Mouse (Mus musculus) kidney, adult 11 months (tissue): ENCODE results near the gene Edem2.
A peak's percentile ranks its signal among the peaks of the same experiment; 100 is the strongest.
"Not testable (repeated sequence)": the region's sequence is repeated elsewhere in the genome, so short reads cannot be mapped to it uniquely, and the experiment has no call there.

Experiments used
- DNase-seq: peaks from one replicate; pipeline ENCODE4 v3.0.0; 2022

Gene Edem2

DNA sequence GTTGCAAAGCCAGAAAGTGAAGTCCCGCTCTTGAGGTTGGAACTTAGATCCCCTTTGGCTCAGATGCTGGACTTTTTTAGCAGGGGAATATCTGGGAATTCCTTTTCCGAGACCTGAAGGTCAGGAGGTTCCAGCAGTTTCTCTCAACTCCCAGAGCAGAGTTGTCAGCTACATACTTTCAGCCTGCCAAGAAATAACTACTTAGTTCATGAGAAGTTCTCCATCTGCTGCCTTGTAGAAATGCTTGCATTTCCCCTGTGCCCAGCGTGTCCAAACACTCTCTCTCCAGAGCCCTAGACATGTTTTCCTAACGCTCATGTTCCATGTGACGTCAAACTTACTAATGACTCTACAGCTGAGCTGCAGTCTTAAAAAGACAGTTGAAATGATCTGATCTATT lies 5.8 kb upstream of the Edem2 start:
- DNase-seq = no peak

DNA sequence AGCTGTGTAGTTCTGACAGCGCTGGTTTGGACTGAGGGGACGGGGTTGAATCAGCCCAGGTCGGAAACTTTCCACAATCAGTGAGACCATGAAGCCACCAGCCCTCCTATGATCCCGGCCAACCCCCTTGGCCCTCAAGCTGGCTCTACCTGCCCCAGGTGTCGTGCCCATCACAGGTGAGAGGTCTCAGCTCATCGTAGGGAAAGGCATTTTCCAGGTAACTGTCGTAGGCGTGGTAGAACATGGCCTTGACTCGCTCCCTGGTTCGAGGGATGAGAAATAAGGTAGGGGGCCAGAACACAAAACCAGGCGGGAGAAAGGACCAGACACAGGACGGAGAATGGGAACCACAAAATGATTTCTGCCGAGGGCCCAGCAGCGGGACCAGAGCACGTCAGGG lies 533 bp downstream of the Edem2 start:
- DNase-seq = no peak

DNA sequence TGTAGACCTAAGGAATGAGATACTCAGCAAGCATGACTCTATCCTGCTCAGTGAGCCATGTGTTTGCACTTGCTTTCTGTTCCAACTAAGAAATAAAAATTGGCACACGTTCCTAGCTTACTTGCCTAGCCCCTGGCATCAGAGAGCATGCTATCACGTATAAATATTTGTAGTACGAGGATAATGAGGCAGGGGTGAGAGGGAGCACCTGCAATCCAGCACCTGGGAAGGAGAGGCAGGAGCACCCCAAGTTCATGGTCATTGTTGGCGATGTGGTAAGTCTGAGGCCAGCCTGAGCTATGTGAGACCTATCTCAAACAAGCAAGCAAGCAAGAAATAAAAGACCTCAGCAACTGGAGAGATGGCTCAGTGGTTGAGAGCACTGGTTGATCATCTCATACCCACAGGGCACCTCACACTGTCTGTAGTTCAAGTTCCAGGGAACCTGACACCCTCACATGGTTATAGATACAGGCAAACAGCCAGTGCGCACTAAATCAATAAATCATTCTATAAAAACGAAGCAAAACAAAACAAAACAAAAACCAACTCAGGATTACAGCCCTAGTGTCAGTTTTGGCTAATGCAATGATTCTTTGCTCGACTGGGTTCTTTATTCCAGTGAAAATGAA lies 1.4 kb downstream of the Edem2 start:
- DNase-seq = no peak

DNA sequence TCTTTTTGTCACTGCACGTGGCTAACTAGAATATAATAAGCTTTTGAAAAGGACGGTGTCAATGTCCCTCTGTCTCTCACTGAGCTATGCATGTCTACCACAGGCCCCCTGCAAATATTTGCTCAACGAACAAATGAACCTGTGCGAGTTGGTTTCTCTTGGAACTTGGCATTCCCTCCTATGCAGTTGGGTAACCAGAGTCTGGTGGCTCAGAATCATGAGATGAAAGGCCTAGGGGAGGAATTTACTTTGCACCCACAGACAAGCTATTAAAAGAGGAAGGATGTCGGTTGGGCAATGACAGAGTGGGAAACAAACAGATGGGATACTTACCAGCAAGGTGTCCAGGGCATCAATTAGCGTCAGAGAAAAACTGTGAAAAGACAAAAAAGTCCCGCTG lies 3.0 kb downstream of the Edem2 start:
- no peak for DNase-seq

DNA sequence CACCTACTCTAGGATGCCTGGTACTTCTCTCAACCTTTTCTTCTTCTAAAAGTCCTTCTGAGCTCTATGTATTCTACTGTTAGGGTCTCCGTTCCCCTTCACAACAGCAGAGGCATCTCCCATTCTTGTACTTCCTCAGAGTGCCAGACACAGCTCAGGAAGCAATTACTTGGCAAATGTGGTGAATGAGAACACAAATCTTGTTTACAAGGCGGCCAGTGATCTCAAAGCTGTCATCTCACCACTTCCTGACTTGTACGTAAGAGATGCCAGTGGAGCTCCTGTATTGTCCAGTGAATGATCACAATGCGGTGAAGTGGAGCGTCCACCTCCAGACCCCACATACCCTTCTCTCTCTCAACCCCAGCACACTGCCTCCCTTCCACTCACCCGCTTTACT lies 4.7 kb downstream of the Edem2 start:
- no peak for DNase-seq

DNA sequence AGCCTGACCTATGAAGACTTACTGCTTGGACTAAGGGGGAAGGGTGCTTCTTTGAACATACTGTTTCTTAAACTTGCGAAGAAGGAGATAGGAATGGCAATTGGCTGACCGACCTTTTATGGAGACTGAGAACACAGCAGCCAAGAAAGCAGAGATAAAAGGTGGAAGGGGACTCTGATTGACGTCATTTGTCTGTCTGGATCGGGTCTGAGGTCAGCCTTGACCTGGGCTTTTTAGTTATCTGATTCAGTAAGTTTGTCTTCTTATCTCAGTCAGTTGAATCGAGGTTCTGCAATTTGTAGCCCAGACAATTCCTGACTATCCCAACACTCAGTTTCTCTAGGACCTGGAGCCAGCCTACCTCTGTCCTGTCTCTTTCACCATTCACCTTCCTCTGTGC lies 5.2 kb downstream of the Edem2 start:
- DNase-seq = no peak

DNA sequence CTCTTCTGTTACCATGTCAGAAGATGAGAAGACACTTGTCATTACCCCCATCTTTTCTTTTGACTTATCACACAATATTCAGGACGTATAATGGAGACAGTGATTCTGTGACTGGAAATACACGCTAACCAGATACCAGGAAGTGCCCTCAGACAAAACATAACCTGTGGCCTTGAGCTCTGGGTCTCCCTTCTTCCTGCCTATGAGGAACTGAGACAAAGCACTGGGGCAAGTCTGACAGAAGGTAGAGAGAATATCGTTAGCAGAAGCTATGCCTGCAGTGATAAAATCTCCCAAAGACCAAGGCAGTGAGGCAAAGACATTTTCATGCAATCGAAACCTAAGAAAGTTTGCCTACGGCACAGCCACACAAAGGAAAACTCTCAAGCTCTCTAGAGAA lies 8.7 kb downstream of the Edem2 start:
- no peak for DNase-seq

DNA sequence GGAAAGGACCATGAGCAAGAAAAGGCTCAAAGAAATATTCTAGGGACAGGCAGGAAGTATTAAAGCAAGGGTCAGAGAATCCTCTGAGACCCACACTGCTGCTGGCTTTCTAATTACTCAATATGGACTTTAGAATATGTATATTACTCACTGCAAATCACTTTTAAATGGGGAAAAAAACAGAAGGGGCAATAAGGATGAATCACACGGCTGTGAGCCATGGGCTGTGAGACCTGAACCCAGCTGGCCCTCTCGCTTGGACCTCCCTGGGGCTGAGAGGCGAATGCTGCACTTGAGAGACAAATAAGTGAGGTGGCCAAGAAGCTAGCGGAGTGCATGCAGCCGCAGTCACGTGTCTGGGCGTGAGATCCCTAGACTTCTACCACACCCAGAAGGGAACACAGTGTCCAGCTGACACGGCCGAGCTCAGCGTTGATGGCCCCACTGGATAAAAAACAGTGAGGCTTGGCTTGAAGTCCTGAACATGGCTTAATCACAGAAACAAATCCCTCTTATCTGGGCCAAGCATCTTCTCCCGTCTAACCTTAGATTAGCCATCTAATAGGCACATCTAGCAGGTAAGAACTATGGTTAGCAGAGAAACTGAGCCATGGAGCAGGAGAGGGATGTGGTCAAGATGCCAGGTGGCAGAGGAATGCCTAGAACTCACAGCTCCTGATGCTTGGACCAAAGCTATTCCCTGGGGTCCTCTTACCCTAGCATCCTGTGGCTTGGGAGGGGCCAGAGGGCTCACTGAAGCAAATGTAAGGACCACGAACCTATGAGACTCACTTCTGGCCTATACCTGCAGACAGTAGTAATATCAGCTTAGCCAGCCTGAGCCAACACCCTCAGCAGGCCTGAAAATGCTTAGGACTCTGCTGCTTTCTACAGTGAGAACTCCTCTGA lies 11.9 kb downstream of the Edem2 start:
- DNase-seq = no peak

DNA sequence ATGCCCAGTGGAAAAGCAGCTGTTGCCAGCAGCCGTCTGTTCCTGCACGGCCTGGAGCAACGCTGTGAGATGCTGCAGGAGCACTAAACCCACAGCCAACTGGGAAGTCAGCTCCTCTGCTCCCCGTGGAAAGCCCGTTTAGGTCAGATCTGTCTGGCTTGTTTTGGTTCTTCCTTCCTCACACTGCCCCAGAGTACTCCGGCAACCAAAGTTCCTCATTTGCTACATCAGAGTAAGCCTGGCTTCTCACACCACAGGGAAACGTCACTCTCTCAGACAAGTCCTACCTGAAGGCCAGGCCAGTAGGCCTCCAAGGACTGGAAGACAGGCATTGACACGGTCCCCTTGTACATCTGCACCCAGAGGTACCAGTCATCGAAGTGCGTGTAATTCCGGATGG lies 18.7 kb downstream of the Edem2 start:
- DNase-seq = no peak

DNA sequence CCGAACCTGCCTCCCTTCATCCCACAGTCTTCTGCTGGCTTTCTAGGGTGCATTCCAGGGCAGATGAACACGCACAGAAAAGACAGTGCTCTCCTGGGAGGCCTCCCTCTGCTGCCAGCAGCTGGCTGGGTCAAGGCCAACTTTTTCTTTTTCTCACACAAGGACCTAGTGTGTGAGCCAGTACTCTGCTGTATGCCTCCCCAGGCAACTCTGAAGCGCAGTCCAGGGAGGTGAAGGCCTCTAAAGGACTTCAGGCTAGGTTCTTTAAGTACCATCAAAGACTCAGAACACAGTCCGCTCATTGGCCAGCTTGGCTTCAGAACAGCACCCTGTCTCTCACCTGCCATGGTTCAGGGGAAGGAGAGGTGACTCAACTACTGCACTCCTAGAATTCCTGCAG lies 22.0 kb downstream of the Edem2 start:
- DNase-seq = no peak

DNA sequence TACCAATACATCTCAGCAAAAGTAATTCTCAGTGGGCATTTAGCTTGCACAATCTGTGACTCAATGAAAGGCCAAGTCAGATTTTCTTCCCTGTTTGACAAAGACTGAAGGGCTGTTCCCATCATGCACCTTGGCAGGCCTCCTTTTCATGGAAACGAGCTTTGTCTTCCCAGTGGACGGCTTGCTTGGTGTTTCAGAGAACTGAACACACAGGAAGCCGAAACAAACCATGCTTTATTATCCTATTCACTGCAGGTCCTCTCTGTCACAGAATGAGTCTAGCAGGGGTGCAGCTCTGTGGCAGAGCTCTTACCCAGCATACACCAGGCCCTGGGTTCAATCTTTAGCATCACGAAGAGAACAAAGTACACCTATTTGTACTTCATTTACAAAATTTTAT lies 25.6 kb downstream of the Edem2 start:
- DNase-seq = no peak

DNA sequence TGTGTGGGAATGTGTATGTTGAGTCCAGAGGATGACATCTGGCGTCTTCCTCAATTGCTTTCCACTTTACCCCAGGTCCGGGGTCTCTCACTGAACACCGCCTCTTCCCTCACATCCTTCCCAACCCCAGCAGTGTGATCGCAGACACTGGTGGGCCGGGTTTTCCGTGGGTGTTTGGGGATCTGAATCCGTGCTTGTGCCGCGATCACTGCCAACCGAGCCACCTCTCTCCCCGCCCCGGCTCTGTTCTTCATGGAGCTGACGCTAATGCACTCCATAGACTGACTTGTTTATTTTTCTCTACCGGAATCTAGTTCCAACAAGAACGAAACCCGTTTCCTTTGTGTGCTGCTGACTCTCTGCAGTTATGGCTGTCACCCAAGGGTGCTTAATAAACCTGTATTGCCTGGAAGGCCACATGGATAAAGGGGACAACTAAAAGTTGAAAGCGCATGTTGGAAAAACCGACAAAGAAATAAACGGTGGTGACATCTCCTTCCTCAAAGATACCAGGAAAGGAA lies 27.8 kb downstream of the Edem2 start:
- DNase-seq = no peak

DNA sequence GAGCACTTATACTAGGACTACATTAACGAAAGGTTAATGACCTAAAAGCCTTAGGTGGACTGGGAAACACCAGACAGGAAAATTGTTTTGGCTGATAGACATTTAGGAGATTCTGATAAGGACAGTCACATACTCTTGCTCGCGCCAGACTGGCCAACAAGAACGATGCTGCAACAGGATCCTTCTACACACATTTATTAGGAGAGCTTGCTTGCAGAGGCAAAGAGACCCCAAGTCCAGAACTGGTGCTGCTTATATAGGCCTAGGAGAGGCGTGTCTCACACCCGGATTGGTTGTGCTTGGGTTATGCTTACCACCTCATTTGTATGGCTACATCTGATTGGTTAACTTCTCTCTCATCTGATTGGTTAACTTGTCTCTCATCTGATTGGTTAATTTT lies 30.8 kb downstream of the Edem2 start:
- DNase-seq = not testable (repeated sequence)

DNA sequence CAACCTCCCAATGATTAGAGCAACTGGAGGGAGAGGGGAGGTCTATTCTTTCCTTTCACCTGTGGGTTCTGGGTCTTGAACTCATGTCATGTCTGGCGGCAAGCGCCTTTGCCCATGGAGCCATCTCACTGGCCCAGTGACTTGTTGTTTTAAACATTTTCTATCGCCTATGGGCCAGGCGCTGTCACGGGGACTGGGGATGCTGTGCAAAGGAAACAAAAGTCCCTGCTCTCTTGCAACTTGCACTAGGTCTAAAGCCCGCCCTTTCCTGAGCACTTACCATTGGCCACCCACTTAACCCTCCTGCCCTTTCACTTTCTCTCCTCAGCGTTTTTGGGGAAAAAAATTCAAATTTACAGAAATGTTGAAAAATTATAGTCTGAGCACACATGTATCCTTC lies 32.4 kb downstream of the Edem2 start:
- no peak for DNase-seq

DNA sequence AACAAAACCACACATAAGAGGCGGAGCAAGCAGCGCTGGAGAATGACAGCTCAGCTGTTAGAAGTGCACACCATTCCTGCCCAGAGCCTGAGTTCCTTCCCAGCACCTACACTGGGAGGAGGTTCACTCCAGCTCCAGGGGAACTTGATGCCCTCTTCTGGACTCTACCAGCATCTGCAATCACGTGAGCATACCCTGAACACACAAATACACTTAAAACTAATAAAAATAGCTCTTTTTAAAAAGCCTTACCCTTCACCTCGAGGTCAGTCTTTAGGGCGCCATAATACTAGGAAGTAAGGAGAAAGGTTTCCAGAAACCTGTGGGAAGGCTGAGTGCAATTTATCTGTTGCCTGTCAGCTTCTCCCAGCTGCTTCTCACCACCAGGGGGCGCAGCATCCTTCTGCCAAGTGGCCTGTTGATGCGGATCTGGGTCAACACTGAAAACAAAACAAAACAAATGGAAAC lies 33.1 kb downstream of the Edem2 start:
- peak; percentile 75 for DNase-seq

DNA sequence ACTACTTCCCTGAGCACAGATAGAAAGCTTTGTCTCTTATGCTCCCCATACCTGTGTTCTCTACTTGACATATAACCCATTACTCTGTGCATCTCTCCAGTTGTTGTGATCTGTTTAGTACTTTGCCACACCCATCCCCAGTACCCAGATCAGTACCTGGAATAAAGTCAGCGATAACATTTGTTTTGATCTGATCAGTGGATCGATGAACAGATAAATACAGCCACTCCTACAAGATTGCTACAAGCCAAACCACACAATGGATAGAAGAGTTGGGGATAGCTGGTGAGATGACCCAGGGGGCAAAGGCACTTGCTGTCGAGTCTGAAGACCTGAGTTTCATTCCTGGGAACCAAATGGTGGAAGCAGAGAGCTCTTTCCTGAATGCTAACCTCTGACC lies 34.0 kb downstream of the Edem2 start:
- no peak for DNase-seq

DNA sequence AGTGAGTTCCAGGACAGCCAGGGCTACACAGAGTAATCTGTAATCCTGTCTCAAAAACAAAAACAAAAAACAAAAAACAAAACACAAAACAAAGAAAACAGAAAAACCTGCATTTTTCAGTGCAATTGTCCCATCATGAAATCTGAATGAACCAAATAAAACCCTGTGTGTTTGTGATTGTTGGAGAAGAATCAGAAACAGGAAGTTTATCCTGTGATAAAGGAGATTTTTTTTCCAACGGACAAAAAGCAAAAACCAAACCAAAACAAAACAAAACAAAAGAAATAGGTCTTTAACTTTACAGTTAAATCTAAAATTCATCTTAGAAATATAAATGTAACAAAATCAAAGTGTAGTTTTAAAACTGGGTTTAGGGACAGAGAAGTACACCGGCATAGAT lies 34.7 kb downstream of the Edem2 start:
- DNase-seq = no peak

DNA sequence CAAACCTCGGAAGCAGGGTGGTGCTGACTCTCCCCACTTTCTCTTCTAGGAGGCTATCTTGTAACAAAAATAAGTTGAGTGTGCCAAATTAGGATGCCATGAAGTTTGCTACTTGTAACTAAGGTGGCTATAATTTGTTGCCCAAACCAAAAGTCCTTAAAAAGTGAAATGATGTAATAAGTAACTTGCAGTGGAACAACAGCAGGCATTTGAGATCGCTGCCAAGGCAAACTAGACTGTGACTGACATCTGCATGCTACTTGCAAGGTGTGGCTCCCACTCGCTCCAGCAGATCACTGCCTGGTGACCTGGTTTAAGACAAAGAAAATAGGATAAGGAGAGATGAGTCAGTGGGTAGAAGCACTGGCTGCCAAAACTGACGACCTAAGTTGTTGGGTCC lies 36.1 kb downstream of the Edem2 start:
- DNase-seq = peak; percentile 28

DNA sequence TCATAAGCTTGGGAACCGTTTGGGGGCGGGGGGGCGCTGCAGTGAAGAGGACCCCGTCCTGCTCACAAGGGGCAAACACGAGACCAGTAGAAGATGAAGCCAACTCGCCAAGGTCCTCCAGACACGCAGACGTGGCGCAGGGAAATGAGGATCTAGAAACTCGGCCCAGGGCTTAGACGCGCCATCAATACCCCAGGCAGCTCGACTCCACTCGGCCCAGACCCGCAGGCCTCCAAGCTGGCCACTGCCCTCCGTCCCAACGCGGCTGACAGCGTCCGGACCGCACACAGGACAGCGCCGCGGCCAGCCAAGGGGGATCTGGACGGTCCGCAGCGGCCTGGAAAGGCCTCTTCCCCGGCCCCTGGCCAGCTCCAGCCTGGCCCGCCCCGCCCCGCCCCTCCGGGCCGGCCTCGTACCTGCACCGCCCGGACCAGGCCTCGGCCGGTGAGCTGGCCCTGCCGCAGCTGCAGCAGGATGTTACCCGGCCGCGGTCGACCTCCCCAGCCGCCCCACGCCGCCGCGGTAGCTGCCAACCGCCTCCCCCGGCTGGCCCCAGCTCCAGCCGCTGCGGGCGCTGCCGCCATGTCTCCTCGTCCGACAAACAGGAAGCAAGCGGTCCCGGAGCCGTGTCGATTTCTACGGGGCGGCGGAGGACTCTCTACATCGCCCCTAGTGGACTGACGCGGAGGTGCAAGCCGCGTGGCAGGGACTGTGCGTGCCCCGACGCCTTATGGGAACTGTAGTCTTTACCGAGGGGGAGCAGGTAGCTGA lies 37.4 kb downstream of the Edem2 start, which contains the start of gene Trpc4ap:
Gene Trpc4ap, minus strand, starts transcription at position 662 of the 771 bp plus-strand sequence.
- peak; percentile 94 for DNase-seq

DNA sequence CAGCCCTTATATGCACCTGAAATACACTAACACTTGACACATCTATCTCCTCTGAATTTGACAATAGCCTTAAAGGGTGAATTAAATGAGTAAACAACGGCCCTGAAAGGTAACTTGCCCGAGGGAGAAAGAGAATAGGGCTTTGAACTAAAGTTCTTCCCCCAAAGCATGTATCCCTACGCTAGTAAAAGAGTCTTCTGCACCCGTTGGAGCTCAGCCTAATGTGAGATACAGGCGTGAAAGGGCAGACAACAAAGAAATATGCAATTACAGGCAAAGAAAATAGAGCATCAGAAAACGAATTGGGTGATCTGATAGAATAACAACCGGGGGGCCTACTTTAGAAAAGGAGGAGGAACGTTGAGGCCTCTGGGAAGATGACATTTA lies 37.9 kb downstream of the Edem2 start:
- no peak for DNase-seq

DNA sequence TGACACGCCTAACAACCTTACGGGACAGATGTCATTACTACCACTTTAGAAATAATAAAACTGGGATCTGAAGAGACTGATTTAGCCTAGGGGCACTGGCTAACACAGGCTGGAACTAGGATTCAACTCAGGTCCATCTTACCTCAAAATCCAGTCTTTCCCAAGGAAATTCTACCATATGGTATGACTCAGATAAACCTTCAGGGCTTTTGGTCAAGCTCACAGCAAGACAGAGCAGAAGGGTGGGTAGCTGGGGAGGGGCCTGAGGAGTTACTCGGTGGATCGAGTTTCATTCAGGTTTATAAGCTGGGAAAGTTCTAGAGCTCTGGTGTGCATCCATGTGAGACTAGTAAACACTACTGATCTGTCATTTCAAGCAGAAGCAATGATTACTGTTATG lies 40.1 kb downstream of the Edem2 start:
- no peak for DNase-seq

DNA sequence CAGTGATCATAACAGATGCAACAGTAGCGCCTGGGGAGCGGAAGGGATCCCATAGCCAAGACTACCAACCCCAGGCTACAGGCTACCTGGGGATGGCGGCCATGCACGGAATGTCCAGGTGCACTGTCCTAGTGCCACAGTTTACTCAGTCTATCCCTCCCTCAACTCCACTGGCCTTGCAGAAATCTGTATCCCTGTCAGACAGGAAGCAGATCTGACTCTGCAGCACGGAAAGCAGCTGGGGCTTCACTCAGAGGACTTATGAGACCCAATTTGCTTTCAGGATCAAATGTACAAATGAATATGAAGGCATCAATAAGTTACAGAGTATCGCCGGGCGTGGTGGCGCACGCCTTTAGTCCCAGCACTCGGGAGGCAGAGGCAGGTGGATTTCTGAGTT lies 41.5 kb downstream of the Edem2 start:
- DNase-seq = no peak

DNA sequence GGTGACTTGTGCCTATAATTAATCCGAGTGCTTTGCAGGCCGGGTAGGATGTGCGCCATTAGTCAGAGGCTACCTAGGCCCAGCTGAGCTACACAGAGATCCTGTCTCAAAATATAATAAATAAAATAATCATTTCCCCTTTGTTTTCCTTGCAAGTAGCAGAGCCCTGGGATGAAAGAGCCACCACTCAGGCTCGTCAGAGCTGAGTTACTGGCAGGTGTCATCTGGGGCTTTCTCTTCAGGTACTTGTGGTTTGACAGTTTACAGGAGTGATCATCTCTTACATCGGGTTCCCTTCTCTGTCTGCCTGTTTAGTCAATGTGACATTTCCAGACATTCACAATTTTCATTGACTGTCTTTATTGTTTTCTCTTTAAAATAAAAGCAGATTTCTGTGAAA lies 42.7 kb downstream of the Edem2 start:
- no peak for DNase-seq
